Mouse (Mus musculus) ES-E14 (cell line): ENCODE results near the gene Araf.

Experiments used
- CHD2 ChIP-seq: IDR thresholded peaks from 2 replicates; pipeline ENCODE4 v1.6.1; 2014; ENCODE audit warnings: mild to moderate bottlenecking, low read depth, low read length, inconsistent platforms
- HCFC1 ChIP-seq: IDR thresholded peaks from 2 replicates; pipeline ENCODE4 v1.6.1; 2012; ENCODE audit warnings: low read length, inconsistent platforms, borderline replicate concordance; ENCODE audit not compliant: insufficient read depth
- MAFK ChIP-seq: IDR thresholded peaks from 2 replicates; pipeline ENCODE4 v1.6.1; 2014; ENCODE audit warnings: mild to moderate bottlenecking, low read depth, low read length, inconsistent platforms; ENCODE audit not compliant: insufficient read depth
- ZC3H11A ChIP-seq: IDR thresholded peaks from 2 replicates; pipeline ENCODE4 v1.6.1; 2012; ENCODE audit warnings: low read depth, mild to moderate bottlenecking, inconsistent platforms, low read length, borderline replicate concordance
- ZNF384 ChIP-seq: IDR thresholded peaks from 2 replicates; pipeline ENCODE4 v1.6.1; 2012; ENCODE audit warnings: low read depth, low read length, inconsistent platforms

- TF ChIP-seq HCFC1 (no peak), MAFK (no peak), ZC3H11A (no peak), CHD2 (no peak), ZNF384 (no peak)
These were observed 3.4 kb upstream of the Araf start for GRCm38 (mm10) chrX:20794229-20794628.
